Mouse (Mus musculus) liver, embryonic 14.5 days (tissue): ENCODE data around the gene Rabl6.

ENCODE experiments used
- CTCF ChIP-seq: IDR thresholded peaks from 2 replicates; pipeline ENCODE4 v1.5.1; 2016; ENCODE audit warnings: antibody characterized with exemption, low read depth, control low read depth
- EP300 ChIP-seq: IDR thresholded peaks from 2 replicates; pipeline ENCODE4 v1.6.1; 2016; ENCODE audit warnings: antibody characterized with exemption, low read depth

DNA sequence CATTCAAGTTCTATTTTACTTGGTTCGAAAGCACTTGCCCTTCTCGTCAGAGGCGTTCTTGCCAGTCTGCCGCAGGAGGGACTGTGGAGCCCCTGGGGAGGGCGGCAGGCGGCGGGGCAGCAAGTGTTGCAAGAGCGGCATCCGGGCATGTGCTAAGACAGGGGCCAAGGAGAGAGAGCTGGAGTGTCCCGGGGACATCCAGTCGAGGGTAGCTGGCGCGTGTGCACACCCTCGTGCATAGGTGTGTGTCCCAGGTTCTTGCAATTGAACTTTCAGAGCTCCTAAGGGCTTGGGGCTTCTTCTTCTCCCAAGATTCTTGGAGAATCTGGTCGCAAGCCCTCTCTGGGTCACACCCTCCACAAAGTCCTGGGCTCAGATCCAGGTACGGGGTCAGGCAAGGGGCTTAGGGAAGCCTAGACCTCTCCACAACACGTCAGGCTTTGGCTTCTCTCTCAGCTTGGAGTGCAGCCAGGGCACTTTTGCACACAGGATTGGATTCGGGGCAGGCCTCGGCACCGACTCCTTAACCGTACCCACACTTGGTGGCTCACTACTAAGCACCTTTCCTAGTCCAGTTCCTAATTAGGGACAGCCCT is 32.8 kb downstream of the Rabl6 start:
- TF ChIP-seq EP300 (no peak), CTCF (no peak)
